Mouse (Mus musculus) inflammation-experienced regulatory T-cells, adult 6 months (primary cell): ENCODE data around the gene Nme7. TPM values are rescaled to one million over a fixed set of nuclear protein-coding genes. Genes with fewer than 3 reads are reported as not detected.

ENCODE experiments used
- ATAC-seq: one replicate; pipeline ENCODE4 v1.8.0; 2017
- polyA plus RNA-seq, 3 experiments: library from polyadenylated mRNA; unstranded; fragments of 100-300 nt; shearing (Covaris generic); gene quantifications; one replicate each; pipeline ENCODE4 v1.2.1; 2017

Nme7 gene
- polyA plus RNA-seq, 3 experiments from 2014 or later, result 11.5 to 19.0 (median 12.5) TPM

- ATAC-seq, result no peak
Observed at GRCm38 (mm10) chr1:164440230-164440629, 136.3 kb downstream of the Nme7 start.

- no peak for ATAC-seq
Observed at GRCm38 (mm10) chr1:164440708-164441407, 136.9 kb downstream of the Nme7 start.

GRCm38 (mm10) chr1:164441408-164441974 is 137.6 kb downstream of the Nme7 start:
- no peak for ATAC-seq

GRCm38 (mm10) chr1:164445620-164446162 is 141.8 kb downstream of the Nme7 start:
- no peak for ATAC-seq

GRCm38 (mm10) chr1:164446535-164446934 is 142.6 kb downstream of the Nme7 start:
- no peak for ATAC-seq

- ATAC-seq, result no peak
Observed at GRCm38 (mm10) chr1:164447521-164447920, 143.6 kb downstream of the Nme7 start.

GRCm38 (mm10) chr1:164449626-164450025 is 145.7 kb downstream of the Nme7 start:
- ATAC-seq, result no peak

- ATAC-seq, result no peak
Observed at GRCm38 (mm10) chr1:164450231-164450630, 146.3 kb downstream of the Nme7 start.

- no peak for ATAC-seq
Observed at GRCm38 (mm10) chr1:164450644-164451043, 146.7 kb downstream of the Nme7 start.

- no peak for ATAC-seq
Observed at GRCm38 (mm10) chr1:164451346-164451745, 147.4 kb downstream of the Nme7 start.

GRCm38 (mm10) chr1:164452580-164452979 is 148.7 kb downstream of the Nme7 start:
- ATAC-seq, result no peak

GRCm38 (mm10) chr1:164453146-164453545 is 149.2 kb downstream of the Nme7 start:
- no peak for ATAC-seq

GRCm38 (mm10) chr1:164453739-164454138 is 149.8 kb downstream of the Nme7 start:
- peak; percentile 44 for ATAC-seq

- no peak for ATAC-seq
Observed at GRCm38 (mm10) chr1:164454747-164455400, 151.0 kb downstream of the Nme7 start.

GRCm38 (mm10) chr1:164455614-164456013 is 151.7 kb downstream of the Nme7 start:
- ATAC-seq, result no peak

- no peak for ATAC-seq
Observed at GRCm38 (mm10) chr1:164456065-164456464, 152.1 kb downstream of the Nme7 start.

GRCm38 (mm10) chr1:164456731-164457130 is 152.8 kb downstream of the Nme7 start:
- no peak for ATAC-seq

GRCm38 (mm10) chr1:164457531-164458244 is 153.8 kb downstream of the Nme7 start:
- peak; percentile 20 for ATAC-seq

GRCm38 (mm10) chr1:164458245-164458613 is 154.3 kb downstream of the Nme7 start, which contains the start of gene Atp1b1:
TSS of gene Atp1b1 (minus strand) at chr1:164458355.
- peak; percentile 81 for ATAC-seq

GRCm38 (mm10) chr1:164458621-164459051 is 154.7 kb downstream of the Nme7 start:
- ATAC-seq, result peak; percentile 37

- no peak for ATAC-seq
Observed at GRCm38 (mm10) chr1:164459127-164459905, 155.4 kb downstream of the Nme7 start.
